Mouse (Mus musculus): ENCODE data around the gene Coq3. TPM values are rescaled to one million over a fixed set of nuclear protein-coding genes. Genes with fewer than 3 reads are reported as not detected.
A peak's percentile ranks its signal among the peaks of the same experiment; 100 is the strongest.

Gene Coq3
- 13.1 and 13.3 TPM in 2 replicates for polyA plus RNA-seq (2014; fragmentation: Nextera tagmentation; extraction: Ambion mirVana)

- Histone ChIP-seq H3K9ac (replicated peaks; ENCODE audit: low read depth, low read length) (peak within 1 kb of the TSS; percentile 55), H3K36me3 (ENCODE audit: control insufficient read depth, insufficient read depth, low read length) (peaks cover 10% of the 10 kb centered on the region)
- 0% methylated on average over 51 of the region's 51 CpGs for WGBS
Measured at GRCm38 (mm10) chr4:21879565-21880220, at the start of gene Coq3. Coq3 (plus strand) TSS chr4:21879673.

DNA sequence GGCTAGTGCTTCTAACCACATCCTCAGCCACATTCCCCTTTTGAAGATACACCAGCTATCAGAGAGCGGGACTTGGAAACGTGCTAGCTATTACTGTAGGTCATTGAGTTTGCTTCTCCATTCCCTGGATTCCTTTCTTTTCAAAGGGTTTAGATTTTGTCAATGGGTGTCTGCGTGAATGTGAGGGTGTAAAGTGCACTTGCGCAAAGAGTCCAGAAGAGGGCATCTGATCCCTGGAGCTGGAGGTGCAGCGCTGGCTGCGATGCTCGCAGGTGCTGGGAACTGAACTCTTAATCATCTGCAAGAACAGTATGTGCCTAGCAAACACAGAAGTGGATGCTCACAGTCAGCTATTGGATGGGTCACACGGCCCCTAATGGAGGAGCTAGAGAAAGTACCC is 46.6 kb upstream of the Coq3 start:
- Histone ChIP-seq H3K4me2 (replicated peaks; ENCODE audit: low read depth, low read length) (no peak overlapping the region), H3K4me3 (ENCODE audit: low read depth, low read length) (no peak overlapping the region), H3K27me3 (ENCODE audit: control insufficient read depth, insufficient read depth, low read length) (no peaks in the 10 kb centered on the region), H3K36me3 (ENCODE audit: control insufficient read depth, insufficient read depth, low read length) (peaks cover 15% of the 10 kb centered on the region), H3K9me3 (ENCODE audit: control insufficient read depth, low read depth, low read length) (no peaks in the 10 kb centered on the region), H3K4me1 (ENCODE audit: control insufficient read depth, insufficient read depth, low read length) (no peaks in the 10 kb centered on the region), H3K27ac (ENCODE audit: low read length) (no peak overlapping the region), H3K9ac (replicated peaks; ENCODE audit: low read depth, low read length) (no peak overlapping the region)
- no peak for ATAC-seq (ENCODE audit: insufficient number of reproducible peaks, insufficient read depth, low FRiP score, low read depth)
- 94% methylated on average over 8 of the region's 8 CpGs for WGBS

More at GRCm38 (mm10) chr4:21879565-21880220, at the start of gene Coq3:
- Histone ChIP-seq H3K27me3 (ENCODE audit: control insufficient read depth, insufficient read depth, low read length) (no peaks in the 10 kb centered on the region), H3K27ac (ENCODE audit: low read length) (peak within 1 kb of the TSS; percentile 95), H3K4me3 (ENCODE audit: low read depth, low read length) (peak within 1 kb of the TSS; percentile 73), H3K4me2 (replicated peaks; ENCODE audit: low read depth, low read length) (peak within 1 kb of the TSS; percentile 44), H3K9me3 (ENCODE audit: control insufficient read depth, low read depth, low read length) (no peaks in the 10 kb centered on the region), H3K4me1 (ENCODE audit: control insufficient read depth, insufficient read depth, low read length) (peaks cover 5% of the 10 kb centered on the region; the same call in 1 of the 2 replicates)
- ATAC-seq (ENCODE audit: insufficient number of reproducible peaks, insufficient read depth, low FRiP score, low read depth), result peak; percentile 92

GRCm38 (mm10) chr4:21847481-21848286 is 31.8 kb upstream of the Coq3 start, which contains the start of gene Pnisr:
Pnisr (plus strand) TSS chr4:21847583.
- Histone ChIP-seq H3K4me3 (ENCODE audit: low read depth, low read length) (peak within 1 kb of the TSS; percentile 77), H3K4me1 (ENCODE audit: control insufficient read depth, insufficient read depth, low read length) (peaks cover 11% of the 10 kb centered on the region), H3K27ac (ENCODE audit: low read length) (peak within 1 kb of the TSS; percentile 97), H3K9ac (replicated peaks; ENCODE audit: low read depth, low read length) (peak within 1 kb of the TSS; percentile 87), H3K27me3 (ENCODE audit: control insufficient read depth, insufficient read depth, low read length) (no peaks in the 10 kb centered on the region), H3K36me3 (ENCODE audit: control insufficient read depth, insufficient read depth, low read length) (no peaks in the 10 kb centered on the region), H3K9me3 (ENCODE audit: control insufficient read depth, low read depth, low read length) (no peaks in the 10 kb centered on the region), H3K4me2 (replicated peaks; ENCODE audit: low read depth, low read length) (peak within 1 kb of the TSS; percentile 47)
- under 1% methylated on average over 50 of the region's 50 CpGs for WGBS
- ATAC-seq (ENCODE audit: insufficient number of reproducible peaks, insufficient read depth, low FRiP score, low read depth), result peak; percentile 97

DNA sequence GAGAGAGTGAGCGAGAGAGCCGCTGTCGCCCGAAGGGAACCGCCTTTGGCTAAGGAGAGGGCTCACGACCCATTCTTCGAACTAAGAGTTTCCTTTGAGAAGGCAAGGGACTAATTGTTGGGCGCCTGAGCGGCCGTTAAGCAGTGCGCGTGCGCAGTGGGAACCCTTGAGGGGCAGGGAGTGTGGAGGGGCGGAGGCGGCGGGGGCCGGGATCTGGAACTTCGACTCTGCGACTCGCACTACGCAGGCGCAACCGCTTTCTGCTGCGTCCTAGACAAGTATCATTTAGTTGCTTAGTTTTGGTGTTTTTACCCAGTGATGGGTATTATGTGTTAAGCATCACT is 31.2 kb upstream of the Coq3 start:
- no peaks in the 10 kb centered on the region for H3K27me3 ChIP-seq (ENCODE audit: control insufficient read depth, insufficient read depth, low read length)
- H3K4me2 ChIP-seq (replicated peaks; ENCODE audit: low read depth, low read length), result peak overlapping the region; percentile 47
- peak overlapping the region; percentile 97 for H3K27ac ChIP-seq (ENCODE audit: low read length)
- H3K9me3 ChIP-seq (ENCODE audit: control insufficient read depth, low read depth, low read length), result no peaks in the 10 kb centered on the region
- peaks cover 11% of the 10 kb centered on the region for H3K4me1 ChIP-seq (ENCODE audit: control insufficient read depth, insufficient read depth, low read length)
- peak overlapping the region; percentile 87 for H3K9ac ChIP-seq (replicated peaks; ENCODE audit: low read depth, low read length)
- H3K4me3 ChIP-seq (ENCODE audit: low read depth, low read length), result peak overlapping the region; percentile 77
- peak; percentile 86 for ATAC-seq (ENCODE audit: insufficient number of reproducible peaks, insufficient read depth, low FRiP score, low read depth)
- H3K36me3 ChIP-seq (ENCODE audit: control insufficient read depth, insufficient read depth, low read length), result no peaks in the 10 kb centered on the region
- WGBS, result under 1% methylated on average over 24 of the region's 24 CpGs

- Histone ChIP-seq H3K9me3 (ENCODE audit: control insufficient read depth, low read depth, low read length) (no peaks in the 10 kb centered on the region), H3K4me3 (ENCODE audit: low read depth, low read length) (no peak overlapping the region), H3K27ac (ENCODE audit: low read length) (no peak overlapping the region), H3K36me3 (ENCODE audit: control insufficient read depth, insufficient read depth, low read length) (peaks cover 46% of the 10 kb centered on the region), H3K27me3 (ENCODE audit: control insufficient read depth, insufficient read depth, low read length) (no peaks in the 10 kb centered on the region), H3K9ac (replicated peaks; ENCODE audit: low read depth, low read length) (no peak overlapping the region), H3K4me2 (replicated peaks; ENCODE audit: low read depth, low read length) (no peak overlapping the region), H3K4me1 (ENCODE audit: control insufficient read depth, insufficient read depth, low read length) (no peaks in the 10 kb centered on the region)
- WGBS, result 63% methylated on average over 1 of the region's 1 CpGs
- no peak for ATAC-seq (ENCODE audit: insufficient number of reproducible peaks, insufficient read depth, low FRiP score, low read depth)
Measured at GRCm38 (mm10) chr4:21857481-21857880, 22.0 kb upstream of the Coq3 start.

DNA sequence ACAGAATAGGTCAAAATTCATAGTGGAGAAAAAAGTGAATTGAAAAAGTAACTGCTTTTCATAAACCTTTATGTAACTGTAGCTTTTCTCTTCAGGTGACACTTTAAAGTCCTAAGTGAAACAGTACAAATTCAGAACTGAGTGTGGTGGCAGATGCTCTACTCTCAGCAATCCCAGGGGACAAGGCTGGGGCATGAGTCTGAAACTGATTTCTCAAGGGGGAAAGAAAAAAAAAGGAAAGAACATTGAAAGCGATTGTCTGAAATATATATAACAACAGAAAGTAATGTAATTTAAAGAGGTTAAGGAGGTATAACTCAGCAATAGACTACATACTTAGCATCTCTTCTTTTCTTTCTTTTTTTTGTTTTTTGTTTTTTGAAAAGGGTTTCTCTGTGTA is 14.2 kb upstream of the Coq3 start:
- 96% methylated on average over 1 of the region's 1 CpGs for WGBS
- no peak overlapping the region for H3K4me3 ChIP-seq (ENCODE audit: low read depth, low read length)
- no peak for ATAC-seq (ENCODE audit: insufficient number of reproducible peaks, insufficient read depth, low FRiP score, low read depth)
- H3K9me3 ChIP-seq (ENCODE audit: control insufficient read depth, low read depth, low read length), result no peaks in the 10 kb centered on the region
- no peak overlapping the region for H3K9ac ChIP-seq (replicated peaks; ENCODE audit: low read depth, low read length)
- no peaks in the 10 kb centered on the region for H3K4me1 ChIP-seq (ENCODE audit: control insufficient read depth, insufficient read depth, low read length)
- no peak overlapping the region for H3K4me2 ChIP-seq (replicated peaks; ENCODE audit: low read depth, low read length)
- no peaks in the 10 kb centered on the region for H3K27me3 ChIP-seq (ENCODE audit: control insufficient read depth, insufficient read depth, low read length)
- peaks cover 55% of the 10 kb centered on the region for H3K36me3 ChIP-seq (ENCODE audit: control insufficient read depth, insufficient read depth, low read length)
- H3K27ac ChIP-seq (ENCODE audit: low read length), result no peak overlapping the region

- Histone ChIP-seq H3K4me2 (replicated peaks; ENCODE audit: low read depth, low read length) (peak overlapping the region; percentile 44), H3K27me3 (ENCODE audit: control insufficient read depth, insufficient read depth, low read length) (no peaks in the 10 kb centered on the region), H3K4me3 (ENCODE audit: low read depth, low read length) (peak overlapping the region; percentile 73; the same call in 1 of the 2 replicates), H3K4me1 (ENCODE audit: control insufficient read depth, insufficient read depth, low read length) (peaks cover 5% of the 10 kb centered on the region; the same call in 1 of the 2 replicates), H3K27ac (ENCODE audit: low read length) (no peak overlapping the region), H3K36me3 (ENCODE audit: control insufficient read depth, insufficient read depth, low read length) (peaks cover 18% of the 10 kb centered on the region), H3K9ac (replicated peaks; ENCODE audit: low read depth, low read length) (no peak overlapping the region), H3K9me3 (ENCODE audit: control insufficient read depth, low read depth, low read length) (no peaks in the 10 kb centered on the region)
- no peak for ATAC-seq (ENCODE audit: insufficient number of reproducible peaks, insufficient read depth, low FRiP score, low read depth)
- 22% methylated on average over 6 of the region's 6 CpGs for WGBS
Measured at GRCm38 (mm10) chr4:21878776-21879175, 697 bp upstream of the Coq3 start.

GRCm38 (mm10) chr4:21882806-21883205 is 3.3 kb downstream of the Coq3 start:
- no peak overlapping the region for H3K4me2 ChIP-seq (replicated peaks; ENCODE audit: low read depth, low read length)
- H3K27ac ChIP-seq (ENCODE audit: low read length), result no peak overlapping the region
- no peak for ATAC-seq (ENCODE audit: insufficient number of reproducible peaks, insufficient read depth, low FRiP score, low read depth)
- H3K27me3 ChIP-seq (ENCODE audit: control insufficient read depth, insufficient read depth, low read length), result no peaks in the 10 kb centered on the region
- no peaks in the 10 kb centered on the region for H3K9me3 ChIP-seq (ENCODE audit: control insufficient read depth, low read depth, low read length)
- H3K4me1 ChIP-seq (ENCODE audit: control insufficient read depth, insufficient read depth, low read length), result peaks cover 5% of the 10 kb centered on the region; the same call in 1 of the 2 replicates
- no peak overlapping the region for H3K9ac ChIP-seq (replicated peaks; ENCODE audit: low read depth, low read length)
- no peaks in the 10 kb centered on the region for H3K36me3 ChIP-seq (ENCODE audit: control insufficient read depth, insufficient read depth, low read length)
- H3K4me3 ChIP-seq (ENCODE audit: low read depth, low read length), result no peak overlapping the region
- 88% methylated on average over 6 of the region's 6 CpGs for WGBS
